Mouse (Mus musculus) C2C12 (cell line): ENCODE measurements around the gene Cfap97d2. TPM values are rescaled to one million over a fixed set of nuclear protein-coding genes. Genes with fewer than 3 reads are reported as not detected.

Experiments
- H3K27me3 ChIP-seq: one replicate; pipeline ENCODE4 v1.6.1; 2011; ENCODE audit not compliant: control insufficient read depth, insufficient read depth, insufficient read length
- H3K36me3 ChIP-seq: one replicate; pipeline ENCODE4 v1.6.1; 2011; ENCODE audit not compliant: control insufficient read depth, insufficient read depth
- H3K4me3 ChIP-seq: one replicate; pipeline ENCODE4 v1.5.1; 2011; ENCODE audit warnings: mild to moderate bottlenecking, control low read depth; ENCODE audit not compliant: poor library complexity, insufficient read depth, severe bottlenecking
- H3K79me2 ChIP-seq: one replicate; pipeline ENCODE4 v1.6.1; 2011; ENCODE audit not compliant: control insufficient read depth, insufficient read depth
- H3K79me3 ChIP-seq: one replicate; pipeline ENCODE4 v1.6.1; 2011; ENCODE audit warnings: low read depth, control low read depth
- H3ac ChIP-seq: one replicate; pipeline ENCODE3; 2011; ENCODE audit warnings: low read depth; ENCODE audit not compliant: control insufficient read depth, insufficient read length
- CEBPB ChIP-seq: IDR thresholded peaks from one replicate; pipeline ENCODE4 v1.6.1; 2011; ENCODE audit warnings: low read depth, mild to moderate bottlenecking, control low read depth, moderate library complexity
- CTCF ChIP-seq: IDR thresholded peaks from one replicate; pipeline ENCODE4 v1.5.1; 2011; ENCODE audit not compliant: control insufficient read depth, insufficient read depth, insufficient read length
- FOSL1 ChIP-seq: IDR thresholded peaks from one replicate; pipeline ENCODE4 v1.8.0; 2011; ENCODE audit warnings: mild to moderate bottlenecking, low read length; ENCODE audit not compliant: poor library complexity, insufficient read depth, severe bottlenecking
- MAX ChIP-seq: IDR thresholded peaks from one replicate; pipeline ENCODE4 v1.6.1; 2011; ENCODE audit warnings: mild to moderate bottlenecking, control low read depth
- MYOD1 ChIP-seq: IDR thresholded peaks from one replicate; pipeline ENCODE4 v1.6.1; 2011; ENCODE audit warnings: low read depth; ENCODE audit not compliant: control insufficient read depth, insufficient read length
- MYOG ChIP-seq: IDR thresholded peaks from one replicate; pipeline ENCODE4 v1.6.1; 2011; ENCODE audit not compliant: control insufficient read depth, insufficient read length; ENCODE audit errors: extremely low read depth
- USF1 ChIP-seq: IDR thresholded peaks from one replicate; pipeline ENCODE4 v1.6.1; 2011; ENCODE audit warnings: low read depth, mild to moderate bottlenecking, control low read depth, moderate library complexity
- polyA plus RNA-seq: library from polyadenylated mRNA; unstranded; fragments of >200 nt; fragmentation: generic; extraction: Trizol; gene quantifications from one replicate; pipeline ENCODE4 v1.2.1, GENCODE M21; 2012; ENCODE audit warnings: missing spikeins

The Cfap97d2 gene
- polyA plus RNA-seq, 1 experiment, result not detected

DNA sequence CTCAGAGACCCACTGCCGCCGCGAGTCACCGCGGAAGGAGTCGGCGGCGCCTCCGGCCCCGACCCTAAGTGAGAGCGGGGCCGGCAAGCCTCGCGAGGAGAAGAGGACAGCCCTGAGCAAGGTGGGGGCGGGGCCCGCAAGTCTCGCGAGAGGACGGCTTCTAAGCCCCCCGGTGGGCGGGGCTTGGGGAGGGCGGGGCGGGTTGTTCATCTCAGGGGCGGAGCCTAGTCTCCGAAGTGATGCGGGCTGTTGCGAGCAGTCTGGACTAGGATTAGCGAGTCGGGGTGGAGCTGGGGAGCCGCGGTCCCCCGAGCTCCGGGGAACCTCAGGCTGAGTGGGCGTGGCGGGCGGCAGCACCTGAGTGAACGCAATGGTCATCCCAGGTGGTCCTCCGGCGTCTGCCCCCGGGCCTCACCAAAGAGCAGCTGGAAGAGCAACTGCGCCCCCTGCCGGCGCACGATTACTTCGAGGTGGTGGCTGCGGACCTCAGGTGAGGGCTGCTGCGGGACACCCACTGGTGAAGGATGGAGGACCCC, 80.1 kb downstream of the Cfap97d2 start:
- H3ac ChIP-seq, result peak overlapping the region; percentile 91
- H3K36me3 ChIP-seq, result peaks cover 42% of the 10 kb centered on the region
- no peak for TF ChIP-seq USF1
- no peak for TF ChIP-seq MAX
- TF ChIP-seq MYOG, result no peak
- no peak for TF ChIP-seq FOSL1
- TF ChIP-seq MYOD1, result no peak
- TF ChIP-seq CTCF, result peak; percentile 84
- H3K79me2 ChIP-seq, result peaks cover 38% of the 10 kb centered on the region
- H3K4me3 ChIP-seq, result peak overlapping the region; percentile 53
- no peaks in the 10 kb centered on the region for H3K27me3 ChIP-seq
- peaks cover 10% of the 10 kb centered on the region for H3K79me3 ChIP-seq

DNA sequence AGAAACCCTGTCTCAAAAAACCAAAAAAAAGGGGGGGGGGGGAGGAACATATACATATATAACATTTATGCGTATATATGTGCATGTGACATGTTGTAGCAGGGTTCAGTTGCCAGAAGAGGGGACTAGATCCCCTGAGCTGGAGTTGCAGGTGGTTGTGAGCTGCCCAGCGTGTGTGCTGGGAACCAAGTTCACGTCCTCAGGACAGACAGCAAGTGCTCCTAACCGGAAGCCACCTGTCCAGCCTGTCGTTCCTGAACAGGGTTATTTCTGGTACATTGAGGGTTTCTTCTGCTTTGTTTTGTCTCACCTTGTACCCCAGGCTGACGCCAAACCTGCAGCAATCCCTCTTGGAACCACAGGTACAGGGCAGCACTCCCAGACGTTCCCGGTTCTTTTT, 83.9 kb downstream of the Cfap97d2 start:
- Histone ChIP-seq H3K36me3 (peaks cover 52% of the 10 kb centered on the region), H3K79me2 (peaks cover 38% of the 10 kb centered on the region), H3K4me3 (no peak overlapping the region), H3K79me3 (peaks cover 10% of the 10 kb centered on the region), H3K27me3 (no peaks in the 10 kb centered on the region), H3ac (no peak overlapping the region)
- TF ChIP-seq MYOD1 (no peak), FOSL1 (no peak), CEBPB (no peak), MAX (no peak), CTCF (no peak), MYOG (no peak), USF1 (no peak)

Other genes with a start within 250 kb of the Cfap97d2 start
- 0.73 TPM for gene Gas6, start 211.4 kb upstream of the Cfap97d2 start, polyA plus RNA-seq
- not detected for gene 1700029H14Rik, start 143.4 kb upstream of the Cfap97d2 start, polyA plus RNA-seq
- gene Rasa3, start 28.3 kb upstream of the Cfap97d2 start, polyA plus RNA-seq, result 67.0 TPM
- gene Cdc16, start 51.8 kb downstream of the Cfap97d2 start, polyA plus RNA-seq, result 64.0 TPM
- gene Upf3a, start 79.7 kb downstream of the Cfap97d2 start, polyA plus RNA-seq, result 28.0 TPM
- not detected for gene AF366264, start 132.5 kb downstream of the Cfap97d2 start, polyA plus RNA-seq
- gene Champ1, start 163.8 kb downstream of the Cfap97d2 start, polyA plus RNA-seq, result 15.1 TPM
- 38.7 TPM for gene Coprs, start 184.4 kb downstream of the Cfap97d2 start, polyA plus RNA-seq